Mouse (Mus musculus) B cell, adult 2 months (primary cell): ENCODE data around the gene Alkbh4.
"Not testable (repeated sequence)": the region's sequence is repeated elsewhere in the genome, so short reads cannot be mapped to it uniquely, and the experiment has no call there.

Source experiments
- DNase-seq, 2 experiments: peaks; one replicate each; pipeline ENCODE4 v3.0.0; 2022

Gene Alkbh4

DNA sequence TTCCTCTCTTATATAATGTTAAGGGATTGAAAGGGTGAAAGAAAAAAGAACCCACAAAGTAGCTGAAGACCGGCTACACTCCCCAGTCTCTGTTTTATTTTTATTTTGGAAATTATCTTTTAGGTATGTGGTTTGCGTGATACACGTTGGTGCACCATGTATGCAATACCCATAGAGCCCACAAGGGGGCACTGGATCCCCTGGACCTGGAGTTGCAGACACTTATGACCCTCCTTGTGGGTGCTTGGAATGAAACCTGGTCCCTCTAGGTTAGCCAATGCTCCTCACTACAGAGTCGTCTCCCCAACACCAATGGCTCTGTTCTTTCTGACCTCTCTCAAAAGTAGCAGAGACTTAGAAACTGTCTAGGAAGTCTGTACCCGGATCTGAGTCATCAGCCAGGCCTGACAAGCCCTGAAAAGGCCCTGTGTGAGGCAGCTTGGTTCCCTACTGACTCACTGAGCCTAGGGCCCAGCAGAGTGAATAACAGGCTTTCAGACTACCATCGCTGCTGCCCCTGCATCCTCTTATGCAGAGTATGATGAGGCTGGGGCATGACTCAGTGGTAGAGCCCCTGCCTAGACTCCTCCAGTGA is 7.3 kb downstream of the Alkbh4 start:
- DNase-seq: peak; percentile 65

- DNase-seq: no peak
Measured at GRCm38 (mm10) chr5:136144606-136145430, 8.9 kb downstream of the Alkbh4 start.

DNA sequence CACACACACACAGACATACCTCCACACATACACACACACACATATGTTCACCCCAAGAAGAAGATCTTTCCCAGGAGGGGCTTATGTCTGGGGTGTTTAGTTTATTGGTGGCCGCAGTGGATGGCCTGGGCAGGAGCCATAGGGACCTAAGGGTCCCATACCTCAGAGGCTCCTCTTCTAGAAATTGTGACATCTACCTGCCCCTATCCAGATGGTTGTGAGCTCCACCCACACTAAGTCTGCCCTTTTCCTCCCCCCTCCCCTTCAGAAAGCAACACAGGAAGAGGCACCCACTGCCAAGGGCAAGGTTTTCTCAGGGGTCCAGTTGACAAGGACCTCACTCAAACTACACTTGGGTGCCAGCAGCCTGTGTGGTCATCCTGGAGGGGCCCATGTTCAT is 11.0 kb downstream of the Alkbh4 start:
- DNase-seq: peak; percentile 36 to 42

DNA sequence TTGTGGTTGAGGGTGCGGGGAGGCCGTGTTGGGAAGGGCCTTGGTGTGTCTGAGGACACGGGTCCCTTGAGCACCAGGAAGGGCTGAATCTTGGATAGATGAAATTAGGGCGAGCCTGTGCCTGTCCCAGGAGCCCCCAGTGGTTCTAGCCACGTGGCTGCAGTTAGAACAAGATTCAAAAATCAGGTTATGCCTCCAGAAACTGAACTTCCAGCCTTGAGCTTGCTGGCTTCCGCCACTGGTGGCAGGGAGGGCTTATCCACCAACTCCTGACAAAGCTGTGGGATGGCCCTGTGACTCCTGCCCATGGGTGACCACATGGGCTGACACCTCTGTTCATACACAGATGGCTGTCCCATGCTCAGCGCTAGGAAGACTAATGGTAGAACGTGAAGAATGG is 11.8 kb downstream of the Alkbh4 start:
- DNase-seq: no peak

DNA sequence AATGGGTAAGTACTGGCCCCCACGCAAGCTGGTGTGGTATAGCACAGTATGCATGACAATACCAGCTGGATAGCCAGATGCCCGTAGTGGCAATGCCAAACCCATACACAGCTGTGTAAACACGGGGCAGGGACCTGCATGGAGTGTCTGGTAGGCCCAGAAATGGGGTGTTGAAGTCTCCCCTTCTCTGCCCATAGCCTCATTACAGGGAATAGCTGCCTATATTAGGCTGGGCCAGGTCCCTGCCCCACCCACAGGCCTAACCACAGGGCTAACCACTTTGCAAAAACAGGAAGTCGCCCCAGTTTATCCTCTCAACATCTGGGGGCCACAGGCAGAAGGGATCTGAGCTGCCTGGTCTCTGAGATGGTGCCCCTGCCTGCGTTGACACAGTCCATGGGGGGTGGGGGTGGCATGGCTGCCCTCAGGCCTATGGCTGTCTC is 13.2 kb downstream of the Alkbh4 start:
- peak; percentile 51 to 55 for DNase-seq

- no peak for DNase-seq
Measured at GRCm38 (mm10) chr5:136152365-136152764, 16.4 kb downstream of the Alkbh4 start.

DNA sequence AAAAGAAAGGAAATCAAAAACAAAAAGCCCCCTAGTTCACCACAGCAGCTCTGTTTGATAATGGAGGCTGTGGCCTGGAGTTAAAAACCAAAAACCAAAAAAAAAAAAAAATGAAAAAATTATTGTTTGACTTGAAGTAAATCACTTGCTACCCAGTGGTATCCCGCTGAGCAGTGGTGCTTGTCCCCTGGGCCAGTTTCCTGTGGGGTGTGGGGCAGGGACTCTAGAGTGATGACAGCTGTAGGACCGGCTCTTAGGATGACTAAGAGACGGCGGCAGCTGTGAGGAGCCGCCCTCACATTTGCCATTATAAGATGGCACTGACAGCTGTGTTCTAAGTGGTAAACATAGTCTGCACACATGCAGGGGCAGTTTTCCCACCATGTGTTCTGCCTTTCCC is 19.5 kb downstream of the Alkbh4 start:
- DNase-seq: no peak

DNA sequence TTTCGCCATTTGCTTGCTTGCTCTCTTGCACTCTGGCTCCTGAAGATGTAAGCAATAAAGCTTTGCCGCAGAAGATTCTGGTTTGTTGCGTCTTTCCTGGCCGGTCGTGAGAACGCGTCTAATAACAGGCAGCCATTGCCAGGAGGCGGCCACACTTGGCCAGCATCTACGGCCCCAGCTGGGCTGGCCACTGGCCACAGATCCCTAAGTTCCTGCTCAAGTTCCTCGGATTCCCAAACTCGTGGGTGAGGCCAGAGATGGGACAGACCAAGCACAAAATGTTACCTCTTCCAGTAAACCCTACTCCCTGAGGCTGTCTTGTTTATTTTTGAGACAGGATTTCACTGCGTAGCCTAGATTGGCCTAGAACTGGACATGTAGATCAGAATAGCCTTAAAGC is 24.1 kb downstream of the Alkbh4 start:
- not testable (repeated sequence) for DNase-seq

DNA sequence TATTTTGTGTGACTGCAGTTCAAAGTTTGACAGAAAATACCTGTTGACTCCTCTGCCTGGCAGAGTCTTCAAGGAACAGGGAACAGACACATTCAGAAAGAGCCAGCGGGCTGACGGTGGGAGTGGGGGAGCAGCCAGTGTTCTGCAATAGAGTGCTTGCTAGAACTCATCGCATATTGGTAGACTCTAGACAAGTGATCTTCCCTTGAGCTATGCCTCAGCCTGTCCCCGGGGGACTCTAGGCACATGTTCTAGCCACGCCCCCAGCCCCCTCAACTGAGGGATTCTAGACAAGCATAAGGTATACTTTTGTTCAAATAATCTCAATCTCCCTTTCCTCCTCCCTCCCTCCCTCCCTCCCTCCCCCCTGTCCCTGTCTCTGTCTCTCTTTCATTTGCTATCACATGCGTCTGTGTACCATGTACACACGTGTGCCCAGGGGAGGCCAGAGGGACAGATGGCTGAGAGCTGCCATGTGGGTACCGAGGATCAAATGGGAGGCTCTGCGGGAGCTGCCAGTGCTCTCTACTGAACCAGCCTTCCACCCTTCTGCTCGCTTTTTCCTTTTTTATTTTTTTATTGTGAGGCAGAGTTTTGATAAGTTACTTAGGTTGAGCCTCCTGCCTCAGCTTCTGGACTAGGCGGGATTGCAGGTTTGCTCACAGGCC is 28.0 kb downstream of the Alkbh4 start:
- DNase-seq: no peak

DNA sequence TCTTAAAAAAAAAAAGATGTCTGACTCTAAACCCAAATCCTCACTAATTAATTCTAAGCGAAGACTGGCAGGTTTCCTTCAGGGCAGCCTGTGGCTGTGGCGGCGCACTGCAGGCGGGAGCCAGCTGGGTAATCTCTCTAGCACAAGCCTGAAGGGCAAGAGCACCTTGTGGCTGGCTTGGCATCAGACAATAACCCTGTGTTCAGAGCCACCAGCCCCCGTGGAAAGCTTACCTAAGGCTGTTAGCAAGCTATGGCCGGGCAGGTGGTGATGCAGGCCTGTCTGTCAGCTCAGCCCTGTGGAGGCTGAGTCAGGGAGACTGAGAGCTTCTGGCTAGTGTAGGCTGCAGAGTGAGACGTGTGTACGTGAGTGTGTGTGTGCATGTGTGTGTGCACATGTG is 29.3 kb downstream of the Alkbh4 start:
- no peak for DNase-seq

- DNase-seq: no peak
Measured at GRCm38 (mm10) chr5:136167296-136167695, 31.4 kb downstream of the Alkbh4 start.

- peak; percentile 27 to 37 for DNase-seq
Measured at GRCm38 (mm10) chr5:136168071-136168470, 32.1 kb downstream of the Alkbh4 start.

DNA sequence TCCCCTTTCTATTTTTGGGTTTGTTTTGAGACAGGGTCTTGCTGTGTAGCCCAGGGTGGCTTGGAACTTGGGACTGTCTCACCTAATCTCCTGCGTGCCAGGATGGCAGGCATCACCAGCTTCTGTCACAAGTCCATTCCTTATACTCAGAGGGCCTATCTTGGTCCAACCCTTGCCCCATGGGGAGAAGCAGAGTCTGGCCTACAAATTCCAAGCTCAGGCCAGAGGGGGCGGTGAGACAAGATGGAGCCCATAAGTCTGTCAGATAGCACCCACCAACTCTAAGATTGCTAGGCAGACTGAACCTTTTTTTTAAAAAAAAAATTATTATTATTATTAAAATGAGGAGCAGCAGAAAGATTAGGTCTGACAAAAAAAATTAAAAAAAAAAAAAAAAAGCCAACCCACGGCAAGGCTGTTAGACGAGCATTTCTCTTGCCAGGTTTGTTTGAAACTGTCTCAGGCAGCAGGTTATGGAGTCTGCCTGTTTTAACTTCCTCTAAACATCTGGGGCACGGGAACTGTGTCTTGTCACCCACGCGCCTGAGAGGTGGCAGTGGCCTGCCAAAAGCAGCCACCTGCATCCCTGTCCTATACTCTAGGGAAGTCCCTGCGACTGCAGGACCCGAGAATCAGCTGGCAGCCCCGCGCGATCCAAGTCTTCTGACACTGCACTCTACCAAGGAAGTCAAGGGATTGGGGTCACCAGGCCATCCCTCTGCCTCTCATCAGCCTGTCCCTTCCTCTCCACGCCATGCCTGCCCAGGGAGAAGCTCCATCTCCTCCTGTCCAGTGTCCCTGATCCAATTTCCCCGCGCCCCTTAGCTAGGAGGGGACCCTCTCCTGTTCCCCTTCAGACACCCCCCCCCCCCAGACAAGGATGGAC is 33.9 kb downstream of the Alkbh4 start:
- DNase-seq: peak; percentile 70 to 76

- DNase-seq: peak; percentile 86 to 87
Measured at GRCm38 (mm10) chr5:136170512-136171362, 34.8 kb downstream of the Alkbh4 start, which contains the start of gene Orai2. Gene Orai2 (minus strand): TSS chr5:136170713.

- peak; percentile 45 to 46 for DNase-seq
Measured at GRCm38 (mm10) chr5:136171363-136172341, 35.7 kb downstream of the Alkbh4 start.

GRCm38 (mm10) chr5:136172939-136173338 is 37.0 kb downstream of the Alkbh4 start:
- DNase-seq: no peak

DNA sequence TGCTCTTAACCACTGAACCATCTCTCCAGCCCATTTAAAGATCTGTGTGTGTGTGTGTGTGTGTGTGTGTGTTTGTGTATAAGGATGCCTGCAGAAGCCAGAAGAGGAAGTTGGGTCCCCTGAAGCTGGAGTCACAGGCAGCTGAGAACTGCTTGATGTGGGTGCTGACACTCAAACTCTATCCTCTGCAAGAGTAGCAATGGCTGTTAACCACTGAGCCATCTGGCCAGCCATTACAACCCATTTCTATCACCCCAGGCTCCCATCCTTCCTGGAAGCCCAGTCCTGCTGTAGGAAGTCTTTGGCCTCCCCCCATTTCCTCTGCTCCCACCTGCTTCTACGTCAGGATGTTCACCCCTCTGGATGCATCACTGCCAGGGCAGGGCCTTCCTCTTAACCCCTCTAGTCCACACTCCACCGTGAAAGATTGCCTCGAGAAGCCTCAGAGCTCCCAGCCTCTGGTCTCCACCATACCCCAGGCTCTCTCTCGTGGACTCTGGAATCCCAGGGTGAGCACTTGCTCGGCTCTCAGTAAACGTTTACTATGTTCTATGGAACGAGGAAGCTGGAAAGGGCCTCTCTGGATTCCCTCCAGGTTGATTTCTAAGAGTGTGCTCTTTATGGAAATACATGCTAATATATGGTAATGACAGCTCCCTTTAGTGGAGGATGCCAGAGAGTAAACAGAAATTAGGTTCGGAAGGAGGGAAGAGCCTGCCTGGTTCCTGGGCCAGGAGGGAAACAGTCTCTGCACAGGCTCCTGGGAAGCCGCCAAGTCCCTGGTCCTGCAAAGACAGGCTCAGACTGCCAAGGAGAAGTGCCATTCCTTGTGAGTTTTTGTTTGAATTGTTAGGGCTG is 37.9 kb downstream of the Alkbh4 start:
- peak; percentile 30 to 34 for DNase-seq

DNA sequence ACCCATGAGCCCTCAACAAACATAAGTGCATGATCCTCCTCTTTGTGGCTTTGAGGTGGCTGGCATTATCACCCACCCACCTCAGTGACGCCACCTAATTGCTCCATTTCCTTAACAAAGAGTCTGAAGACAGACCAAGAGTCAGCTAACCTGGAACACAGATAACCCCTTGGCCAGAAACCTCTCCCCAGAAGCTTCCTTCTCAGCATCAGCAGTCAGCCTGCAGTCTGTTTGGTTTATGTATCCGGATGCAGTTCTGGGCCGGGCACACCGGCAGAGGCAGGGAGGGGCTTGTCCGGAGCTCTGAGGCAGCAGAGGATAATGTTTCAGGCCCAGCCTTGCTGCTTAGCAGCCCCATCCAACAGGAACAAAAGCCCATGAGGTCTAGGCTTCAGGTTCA is 43.6 kb downstream of the Alkbh4 start:
- no peak for DNase-seq

DNA sequence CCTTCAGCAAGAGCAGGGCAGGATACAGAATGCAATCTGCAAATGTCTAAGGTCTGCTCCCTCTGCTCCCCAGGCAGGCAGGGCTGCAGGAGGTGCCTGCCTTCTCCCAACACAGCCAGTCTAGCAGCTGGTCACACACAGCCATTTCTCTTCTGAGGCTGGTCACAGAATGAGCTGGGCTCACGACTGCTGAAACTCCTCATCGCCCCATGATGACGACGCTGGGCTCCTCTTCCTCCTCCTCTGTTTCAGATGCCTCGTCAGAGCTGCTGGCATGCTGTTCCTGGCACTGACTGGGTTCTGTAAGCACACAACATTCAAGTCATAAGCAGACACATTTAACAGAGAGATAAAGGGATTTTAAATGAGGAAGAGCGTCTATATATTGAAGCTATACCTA is 45.3 kb downstream of the Alkbh4 start:
- DNase-seq: no peak
